In the genomic region with DNA sequence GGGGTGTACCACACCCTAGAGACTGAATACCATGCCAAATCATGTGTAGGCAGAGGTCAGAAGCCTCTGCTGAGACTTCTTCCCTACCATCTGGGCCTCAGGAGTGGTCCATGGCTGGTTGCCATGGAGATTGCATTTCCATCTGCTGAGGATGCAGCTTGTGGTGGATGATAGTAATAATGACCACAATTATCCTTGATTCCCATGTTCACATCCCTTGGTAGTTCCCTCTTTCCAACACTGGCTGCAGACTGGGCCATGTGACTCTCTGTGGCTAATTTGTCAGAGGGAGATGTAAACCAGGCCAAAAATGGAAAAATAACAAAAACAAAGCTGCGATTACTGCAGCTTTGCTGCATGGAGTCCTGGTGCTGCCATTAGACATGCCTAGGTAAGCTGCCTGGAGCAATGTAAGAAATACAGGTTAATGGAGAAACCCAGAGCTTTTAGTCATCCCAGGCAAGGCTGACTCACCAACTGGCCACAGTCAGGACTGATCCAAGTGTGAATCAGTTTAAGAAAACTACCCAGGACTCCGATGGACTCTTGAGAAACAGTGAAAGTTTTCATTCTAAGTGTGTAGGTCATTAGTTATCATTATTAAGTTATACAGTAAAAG, we compare ENCODE assay signal across 11 mouse cellular contexts. TPM values are rescaled to one million over a fixed set of nuclear protein-coding genes. Genes with fewer than 3 reads are reported as not detected.
DNase-seq lines count a peak whose midpoint lies in the region; ATAC-seq and TF ChIP-seq lines count a peak whose summit lies in the region.
"Had no signal": no experiment of that assay in that cellular context is flagged by ENCODE, and none has a peak within 500 bp of the region (broad histone marks: within the 10 kb centered on the region; RNA-seq: fewer than 3 reads in every experiment).

No protein-coding gene starts in this region.

- no peak overlapping the region for H3K4me2 ChIP-seq in forebrain, embryonic 15.5 days (replicated peaks)
- H3K4me2 ChIP-seq in midbrain, postnatal 0 days (ENCODE audit: low read depth, low read length, poor library complexity, severe bottlenecking): no peak overlapping the region
- no peak overlapping the region for H3K4me2 ChIP-seq in liver, embryonic 11.5 days
- H3K4me2 ChIP-seq: heart, embryonic 13.5 days; liver, embryonic 13.5 days had no signal

- peaks cover 20% of the 10 kb centered on the region for H3K4me1 ChIP-seq in forebrain, embryonic 15.5 days
- peaks cover 14% of the 10 kb centered on the region; the same call in 1 of the 2 replicates for H3K4me1 ChIP-seq in midbrain, postnatal 0 days (ENCODE audit: insufficient read depth, low read length)
- peaks cover 11% of the 10 kb centered on the region for H3K4me1 ChIP-seq in limb, embryonic 10.5 days
- no peaks in the 10 kb centered on the region for H3K4me1 ChIP-seq in liver, embryonic 11.5 days (replicated peaks; ENCODE audit: control insufficient read depth, insufficient read depth, low read length)
- H3K4me1 ChIP-seq: heart, embryonic 13.5 days had no signal

- H3K27me3 ChIP-seq in forebrain, embryonic 15.5 days: no peaks in the 10 kb centered on the region
- H3K27me3 ChIP-seq in midbrain, postnatal 0 days (ENCODE audit: insufficient read depth, low read length): no peaks in the 10 kb centered on the region
- H3K27me3 ChIP-seq in limb, embryonic 10.5 days (ENCODE audit: low read depth, poor library complexity, severe bottlenecking): 0 out of 2 replicates have a peak, but pooled peaks cover 4% of the 10 kb centered on the region
- H3K27me3 ChIP-seq in liver, embryonic 11.5 days (replicated peaks; ENCODE audit: control insufficient read depth, insufficient read depth, low read length): peaks cover 4% of the 10 kb centered on the region

- peak; percentile 29 for DNase-seq in embryo, embryonic 10.5 days (ENCODE audit: low spot score)
- no peak for DNase-seq in embryo, embryonic 9.5 days (ENCODE audit: extremely low spot score)
- DNase-seq in cerebellum, adult 9-10 months: peak; percentile 88
- DNase-seq in midbrain, postnatal 0 days (ENCODE audit: low spot score): peak; percentile 89
- no peak for DNase-seq in limb, embryonic 10.5 days (ENCODE audit: low spot score)
- DNase-seq in thymus, postnatal 36 days: no peak
- no peak for DNase-seq in liver, embryonic 11.5 days (ENCODE audit: low spot score)
- DNase-seq: B cell, adult 2 months; liver, embryonic 13.5 days had no signal

- H3K9me3 ChIP-seq in forebrain, embryonic 15.5 days: no peaks in the 10 kb centered on the region
- no peaks in the 10 kb centered on the region for H3K9me3 ChIP-seq in midbrain, postnatal 0 days (ENCODE audit: low read length)
- H3K9me3 ChIP-seq in limb, embryonic 10.5 days (replicated peaks): no peaks in the 10 kb centered on the region
- 0 out of 2 replicates have a peak, but pooled peaks cover 2% of the 10 kb centered on the region for H3K9me3 ChIP-seq in liver, embryonic 11.5 days (ENCODE audit: control insufficient read depth, low read length)
- H3K9me3 ChIP-seq: heart, embryonic 13.5 days; liver, embryonic 13.5 days had no signal

- H3K9ac ChIP-seq in forebrain, embryonic 15.5 days (replicated peaks): no peak overlapping the region
- H3K9ac ChIP-seq in midbrain, postnatal 0 days (replicated peaks; ENCODE audit: low read length, poor library complexity, severe bottlenecking): no peak overlapping the region
- no peak overlapping the region for H3K9ac ChIP-seq in liver, embryonic 11.5 days (ENCODE audit: low read depth, low read length)
- H3K9ac ChIP-seq: heart, embryonic 13.5 days had no signal

- no peak for TF ChIP-seq CTCF in midbrain, postnatal 0 days (IDR thresholded peaks at IDR 0.05)

- peak overlapping the region; percentile 87 for H3K27ac ChIP-seq in forebrain, embryonic 15.5 days (replicated peaks)
- peak overlapping the region; percentile 70 for H3K27ac ChIP-seq in midbrain, postnatal 0 days (ENCODE audit: low read depth, low read length)
- no peak overlapping the region for H3K27ac ChIP-seq in limb, embryonic 10.5 days
- H3K27ac ChIP-seq in liver, embryonic 11.5 days (ENCODE audit: low read depth, low read length): no peak overlapping the region
- H3K27ac ChIP-seq: heart, embryonic 13.5 days; liver, embryonic 13.5 days had no signal

- 72% methylated on average over 2 of the region's 2 CpGs for WGBS in forebrain, embryonic 15.5 days
- 66% methylated on average over 2 of the region's 2 CpGs for WGBS in midbrain, postnatal 0 days
- WGBS in limb, embryonic 10.5 days: 88% methylated on average over 2 of the region's 2 CpGs
- 91% methylated on average over 2 of the region's 2 CpGs for WGBS in liver, embryonic 11.5 days

- H3K4me3 ChIP-seq in forebrain, embryonic 15.5 days: no peak overlapping the region
- no peak overlapping the region for H3K4me3 ChIP-seq in midbrain, postnatal 0 days (ENCODE audit: low read depth, low read length)
- H3K4me3 ChIP-seq in limb, embryonic 10.5 days: no peak overlapping the region
- no peak overlapping the region for H3K4me3 ChIP-seq in liver, embryonic 11.5 days (ENCODE audit: low read depth, low read length)
- H3K4me3 ChIP-seq: heart, embryonic 13.5 days; liver, embryonic 13.5 days had no signal

- no peaks in the 10 kb centered on the region for H3K36me3 ChIP-seq in forebrain, embryonic 15.5 days
- H3K36me3 ChIP-seq in midbrain, postnatal 0 days (ENCODE audit: insufficient read depth, low read length): no peaks in the 10 kb centered on the region
- H3K36me3 ChIP-seq in limb, embryonic 10.5 days: no peaks in the 10 kb centered on the region
- no peaks in the 10 kb centered on the region for H3K36me3 ChIP-seq in liver, embryonic 11.5 days (ENCODE audit: control insufficient read depth, insufficient read depth, low read length)
- H3K36me3 ChIP-seq: heart, embryonic 13.5 days; liver, embryonic 13.5 days had no signal

- ATAC-seq in forebrain, embryonic 15.5 days (replicated peaks): peak; percentile 79
- ATAC-seq in midbrain, postnatal 0 days (ENCODE audit: low FRiP score): peak; percentile 73
- ATAC-seq in liver, embryonic 11.5 days (replicated peaks; ENCODE audit: low FRiP score): no peak

RNA-seq across cellular contexts. Expression of a gene that starts 9.2 kb away (rescaled TPM):
- polyA plus RNA-seq in forebrain, embryonic 15.5 days (2015; fragmentation: Nextera tagmentation; extraction: Ambion mirVana): 21.1 and 24.1 TPM in 2 replicates
- total RNA-seq in midbrain, postnatal 0 days (2014; rRNA removed): 104 and 121 TPM in 2 replicates
- polyA plus RNA-seq in midbrain, postnatal 0 days (2015; fragmentation: Nextera tagmentation; extraction: Ambion mirVana): 55.2 and 59.1 TPM in 2 replicates
- polyA plus RNA-seq in limb, embryonic 10.5 days (2016; fragmentation: Nextera tagmentation; extraction: Ambion mirVana): 10.0 and 12.8 TPM in 2 replicates
- polyA plus RNA-seq in liver, embryonic 11.5 days (2014; fragmentation: Nextera tagmentation; extraction: Ambion mirVana): 7.1 and 7.2 TPM in 2 replicates

RNA-seq across cellular contexts. Expression of a gene that starts 30.6 kb away (rescaled TPM):
- polyA plus RNA-seq in forebrain, embryonic 15.5 days (2015; fragmentation: Nextera tagmentation; extraction: Ambion mirVana): 18.0 and 18.3 TPM in 2 replicates
- total RNA-seq in midbrain, postnatal 0 days (2014; rRNA removed): 58.3 and 67.8 TPM in 2 replicates
- 16.2 and 17.2 TPM in 2 replicates for polyA plus RNA-seq in midbrain, postnatal 0 days (2015; fragmentation: Nextera tagmentation; extraction: Ambion mirVana)
- polyA plus RNA-seq in limb, embryonic 10.5 days (2016; fragmentation: Nextera tagmentation; extraction: Ambion mirVana): 7.2 and 10.7 TPM in 2 replicates
- 53.5 and 58.3 TPM in 2 replicates for polyA plus RNA-seq in liver, embryonic 11.5 days (2014; fragmentation: Nextera tagmentation; extraction: Ambion mirVana)

Comparison
In these comparisons a context has a peak if more than half of its experiments do, and no peak if none do; other contexts are left out.
1. DNase-seq: peak in embryo, embryonic 10.5 days (single experiment), cerebellum, adult 9-10 months (single experiment) and midbrain, postnatal 0 days (single experiment); none in embryo, embryonic 9.5 days (single experiment), limb, embryonic 10.5 days (single experiment), thymus, postnatal 36 days (0 of 2) and liver, embryonic 11.5 days (single experiment).
2. H3K27ac ChIP-seq: peak in forebrain, embryonic 15.5 days (single experiment) and midbrain, postnatal 0 days (single experiment); none in limb, embryonic 10.5 days (single experiment) and liver, embryonic 11.5 days (single experiment).